Mouse (Mus musculus) lung, postnatal 36 days (tissue): Measurements from ENCODE around the gene Fcrl1.

Source experiments
- DNase-seq: peaks from one replicate; pipeline ENCODE4 v3.0.0; 2022; ENCODE audit warnings: mixed read lengths

Gene Fcrl1

DNA sequence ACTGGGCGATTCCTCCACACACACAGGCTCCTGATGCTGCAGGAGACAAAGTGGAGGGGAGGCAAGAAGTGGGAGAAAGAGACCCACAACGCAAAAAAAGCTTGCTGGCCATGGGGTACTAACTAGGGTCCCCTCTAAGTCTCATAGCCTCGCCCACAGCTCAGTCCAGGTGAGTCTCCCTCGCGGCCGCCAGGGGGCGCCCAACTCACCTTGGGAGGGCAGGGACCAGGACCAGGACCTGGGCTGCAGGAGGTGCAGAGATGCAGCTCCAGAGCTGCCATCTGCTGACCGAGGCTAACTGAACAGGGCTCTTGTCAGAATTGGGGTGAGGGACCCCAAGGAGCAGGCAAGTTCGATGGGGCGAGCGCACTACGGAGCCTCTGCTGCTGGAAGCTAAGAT lies 35.0 kb downstream of the Fcrl1 start:
- DNase-seq = peak; percentile 30

DNA sequence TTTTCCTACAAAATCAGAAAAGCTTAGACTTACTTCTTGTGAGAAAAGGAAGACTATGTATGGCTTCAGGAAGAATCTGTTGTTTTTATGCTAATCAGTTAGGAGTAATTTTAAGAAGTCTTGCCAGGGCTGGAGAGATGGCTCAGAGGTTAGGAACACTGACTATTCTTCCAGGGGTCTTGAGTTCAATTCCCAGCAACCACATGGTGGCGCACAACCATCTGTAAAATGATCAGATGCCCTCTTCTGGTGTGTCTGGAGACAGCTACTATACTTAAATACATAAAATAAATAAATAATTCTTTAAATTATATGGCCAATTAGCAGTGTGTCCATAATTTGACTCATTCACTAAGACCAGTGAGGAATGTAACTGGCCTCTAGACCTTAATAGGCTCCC lies 44.5 kb downstream of the Fcrl1 start:
- no peak for DNase-seq

GRCm38 (mm10) chr3:87422386-87422910 lies 46.3 kb downstream of the Fcrl1 start:
- DNase-seq = no peak

- DNase-seq = no peak
Observed at GRCm38 (mm10) chr3:87435479-87435878, 59.3 kb downstream of the Fcrl1 start, which contains the start of gene Fcrl5. TSS of gene Fcrl5 (plus strand) at chr3:87435773.

- no peak for DNase-seq
Observed at GRCm38 (mm10) chr3:87440586-87440985, 64.4 kb downstream of the Fcrl1 start.

GRCm38 (mm10) chr3:87443968-87444367 lies 67.8 kb downstream of the Fcrl1 start:
- DNase-seq = no peak
